Mouse (Mus musculus) hindbrain, embryonic 14.5 days (tissue): ENCODE data around the gene Med13l. TPM values are rescaled to one million over a fixed set of nuclear protein-coding genes. Genes with fewer than 3 reads are reported as not detected.

Experiments used
- ATAC-seq: fragments of 200-750 bp; cut with Nextera tagmentation; 2 replicates; pipeline ENCODE4 v1.8.0; 2017; ENCODE audit warnings: moderate number of reproducible peaks, mild to moderate bottlenecking, moderate TSS enrichment, moderate library complexity; ENCODE audit not compliant: low FRiP score
- DNase-seq: peaks from one replicate; pipeline ENCODE4 v3.0.0-alpha.2; 2015; ENCODE audit warnings: low spot score
- H3K27ac ChIP-seq: fragments of 300-500 bp; sonication (generic); 2 replicates; pipeline ENCODE4 v1.5.1; 2014; ENCODE audit warnings: mild to moderate bottlenecking, moderate library complexity
- H3K27me3 ChIP-seq: fragments of 300-500 bp; sonication (generic); 2 replicates; pipeline ENCODE4 v1.6.1; 2014; ENCODE audit warnings: mild to moderate bottlenecking, low read length, mixed read lengths; ENCODE audit not compliant: control insufficient read depth, insufficient read depth
- H3K36me3 ChIP-seq: fragments of 300-500 bp; sonication (generic); replicated peaks from 2 replicates; pipeline ENCODE4 v1.6.1; 2014; ENCODE audit not compliant: control insufficient read depth, insufficient read depth
- H3K4me1 ChIP-seq: fragments of 300-500 bp; sonication (generic); replicated peaks from 2 replicates; pipeline ENCODE4 v1.6.1; 2014; ENCODE audit warnings: antibody characterized with exemption, low read length, mixed read lengths; ENCODE audit not compliant: control insufficient read depth, insufficient read depth
- H3K4me2 ChIP-seq: fragments of 300-500 bp; sonication (generic); replicated peaks from 2 replicates; pipeline ENCODE4 v1.6.1; 2014; ENCODE audit warnings: mild to moderate bottlenecking, moderate library complexity
- H3K4me3 ChIP-seq: fragments of 300-500 bp; sonication (generic); replicated peaks from 2 replicates; pipeline ENCODE4 v1.5.1; 2014; ENCODE audit warnings: mild to moderate bottlenecking, low read length
- H3K9ac ChIP-seq: fragments of 300-500 bp; sonication (generic); 2 replicates; pipeline ENCODE4 v1.6.1; 2014
- H3K9me3 ChIP-seq: fragments of 300-500 bp; sonication (generic); 2 replicates; pipeline ENCODE4 v1.6.1; 2016; ENCODE audit warnings: low read length; ENCODE audit not compliant: control insufficient read depth
- WGBS: fragments of 180-500 bp; shearing (Covaris S2); extraction: QIAGEN DNeasy Blood & Tissue Kit; methylation state at CpG from one replicate; pipeline ENCODE4 v1.1.7; 2014; 5-methylcytosine and 5-hydroxymethylcytosine counted together
- polyA plus RNA-seq: library from polyadenylated mRNA; unstranded; fragments of >200 nt; fragmentation: Nextera tagmentation; extraction: Ambion mirVana; gene quantifications from 2 replicates; pipeline ENCODE4 v1.2.1, GENCODE M21; 2014

Med13l gene
- polyA plus RNA-seq, 1 experiment from 2014 or later = 18.0 TPM

- 65% methylated on average over 5 of the region's 5 CpGs for WGBS
- no peak for DNase-seq
- Histone ChIP-seq H3K4me1 (no peaks in the 10 kb centered on the region), H3K4me3 (no peak overlapping the region), H3K27ac (no peak overlapping the region), H3K4me2 (no peak overlapping the region), H3K9me3 (no peaks in the 10 kb centered on the region), H3K27me3 (no peaks in the 10 kb centered on the region), H3K36me3 (no peaks in the 10 kb centered on the region), H3K9ac (no peak overlapping the region)
- no peak for ATAC-seq
Measured at GRCm38 (mm10) chr5:118811690-118812089, 251.2 kb downstream of the Med13l start.

GRCm38 (mm10) chr5:118812421-118812820 is 251.9 kb downstream of the Med13l start:
- Histone ChIP-seq H3K27ac (no peak overlapping the region), H3K36me3 (no peaks in the 10 kb centered on the region), H3K4me1 (no peaks in the 10 kb centered on the region), H3K9ac (no peak overlapping the region), H3K27me3 (no peaks in the 10 kb centered on the region), H3K4me3 (no peak overlapping the region), H3K9me3 (no peaks in the 10 kb centered on the region), H3K4me2 (no peak overlapping the region)
- no peak for DNase-seq
- WGBS = 87% methylated on average over 9 of the region's 9 CpGs
- ATAC-seq = no peak

GRCm38 (mm10) chr5:118812947-118813401 is 252.5 kb downstream of the Med13l start:
- Histone ChIP-seq H3K4me3 (no peak overlapping the region), H3K4me2 (no peak overlapping the region), H3K27me3 (no peaks in the 10 kb centered on the region), H3K27ac (no peak overlapping the region), H3K9me3 (no peaks in the 10 kb centered on the region), H3K9ac (no peak overlapping the region), H3K36me3 (no peaks in the 10 kb centered on the region), H3K4me1 (no peaks in the 10 kb centered on the region)
- 71% methylated on average over 7 of the region's 7 CpGs for WGBS
- ATAC-seq = no peak
- no peak for DNase-seq

GRCm38 (mm10) chr5:118814052-118814451 is 253.6 kb downstream of the Med13l start:
- Histone ChIP-seq H3K4me1 (no peaks in the 10 kb centered on the region), H3K4me2 (no peak overlapping the region), H3K36me3 (no peaks in the 10 kb centered on the region), H3K4me3 (no peak overlapping the region), H3K27ac (no peak overlapping the region), H3K27me3 (no peaks in the 10 kb centered on the region), H3K9me3 (no peaks in the 10 kb centered on the region), H3K9ac (no peak overlapping the region)
- DNase-seq = no peak
- WGBS = 59% methylated on average over 6 of the region's 6 CpGs
- ATAC-seq = no peak
